Mouse (Mus musculus): Measurements from ENCODE around the gene Tmem238.

DNA sequence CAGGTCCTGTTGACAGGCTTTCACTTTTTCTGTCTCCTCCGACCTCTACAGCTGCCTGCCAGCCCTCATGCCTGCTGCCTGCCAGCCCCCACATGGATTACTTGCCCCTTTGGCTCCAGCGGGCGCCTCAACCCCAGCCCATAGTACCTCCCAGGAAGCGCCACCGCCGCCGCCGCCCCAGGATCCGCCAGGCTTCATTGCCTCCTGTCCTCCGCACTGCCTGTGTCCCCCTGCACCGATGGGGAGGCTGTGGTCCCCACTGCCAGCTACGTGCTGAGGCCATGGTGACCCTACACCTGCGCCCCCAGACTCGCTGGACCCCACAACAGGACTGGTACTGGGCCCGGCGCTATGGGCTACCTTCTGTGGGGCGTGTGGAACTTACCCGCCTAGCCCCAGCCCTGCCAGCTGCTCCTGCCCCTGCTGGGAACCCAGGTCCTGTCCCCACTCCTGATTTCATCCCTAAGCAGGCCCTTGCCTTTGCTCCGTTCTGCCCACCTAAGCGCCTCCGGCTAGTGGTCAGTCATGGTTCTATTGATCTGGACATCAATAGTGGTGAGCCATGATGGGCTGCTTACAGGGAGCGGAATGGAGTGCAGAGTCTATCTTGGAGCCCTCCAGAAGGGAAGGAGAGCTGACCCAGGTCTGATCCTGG is 43.0 kb downstream of the Tmem238 start:
- TF ChIP-seq CTCF (IDR thresholded peaks at IDR 0.05; ENCODE audit: borderline replicate concordance, extremely low read depth, insufficient read depth, insufficient read length) (no peak), POLR2A (IDR thresholded peaks at IDR 0.05; ENCODE audit: borderline replicate concordance, extremely low read depth, insufficient read depth, insufficient read length, poor library complexity, severe bottlenecking) (no peak)
